ENCODE assay signal across 8 mouse cellular contexts in genomic region chr17:69439571-69440480, GRCm38 (mm10). TPM values are rescaled to one million over a fixed set of nuclear protein-coding genes. Genes with fewer than 3 reads are reported as not detected.
DNase-seq lines count a peak whose midpoint lies in the region; ATAC-seq and TF ChIP-seq lines count a peak whose summit lies in the region.

No protein-coding gene starts in this region.

- peak overlapping the region; percentile 63 to 71 for H3K4me3 ChIP-seq in ES-E14 (ENCODE audit: insufficient read depth in 1 of 2, low read depth in 1 of 2, low read length in 2 of 2, poor library complexity in 1 of 2, severe bottlenecking in 1 of 2)
- H3K4me3 ChIP-seq in midbrain, postnatal 0 days (ENCODE audit: low read depth, low read length), result peak overlapping the region; percentile 63

- ATAC-seq in midbrain, postnatal 0 days (ENCODE audit: low FRiP score), result peak; percentile 31

- H3K36me3 ChIP-seq in ES-E14 (ENCODE audit: control insufficient read depth, insufficient read depth, low read length, poor library complexity, severe bottlenecking), result no peaks in the 10 kb centered on the region
- H3K36me3 ChIP-seq in midbrain, postnatal 0 days (ENCODE audit: insufficient read depth, low read length), result no peaks in the 10 kb centered on the region

- in situ Hi-C loops in ES-E14 (cut with MboI; ENCODE audit: low sequenced_read_pairs in 2 of 2, unreplicated experiment in 2 of 2), result no loop called here

- no peaks in the 10 kb centered on the region for H3K9me3 ChIP-seq in ES-E14 (ENCODE audit: control insufficient read depth, insufficient read depth, low read depth, low read length)
- H3K9me3 ChIP-seq in midbrain, postnatal 0 days (ENCODE audit: low read length), result no peaks in the 10 kb centered on the region

- H3K27me3 ChIP-seq in midbrain, postnatal 0 days (ENCODE audit: insufficient read depth, low read length), result peaks cover 34% of the 10 kb centered on the region

- H3K27ac ChIP-seq in ES-E14 (ENCODE audit: insufficient read depth, low read depth, low read length, poor library complexity, severe bottlenecking), result no peak overlapping the region
- no peak overlapping the region for H3K27ac ChIP-seq in midbrain, postnatal 0 days (ENCODE audit: low read depth, low read length)

- no peak for TF ChIP-seq CTCF in midbrain, postnatal 0 days (IDR thresholded peaks at IDR 0.05)

- 1% methylated on average over 42 of the region's 52 CpGs for WGBS in midbrain, postnatal 0 days

- 0 out of 4 replicates have a peak, but pooled peaks cover 0 to 1% of the 10 kb centered on the region in 2 experiments for H3K4me1 ChIP-seq in ES-E14 (ENCODE audit: control insufficient read depth in 2 of 2, insufficient read depth in 2 of 2, low read length in 2 of 2, poor library complexity in 1 of 2)
- H3K4me1 ChIP-seq in midbrain, postnatal 0 days (ENCODE audit: insufficient read depth, low read length), result 0 out of 2 replicates have a peak, but pooled peaks cover 5% of the 10 kb centered on the region

- peak; percentile 14 for DNase-seq in gastrocnemius, postnatal 10 days
- DNase-seq in gastrocnemius, adult 18-20 months (ENCODE audit: low spot score), result no peak
- no peak for DNase-seq in ES-E14 (ENCODE audit: low read depth, low spot score)
- peak; percentile 29 for DNase-seq in embryo, embryonic 10.5 days (ENCODE audit: low spot score)
- DNase-seq in heart, postnatal 4 days, result peak; percentile 19
- DNase-seq in left cerebral cortex, adult 8-10 months (ENCODE audit: low spot score in 2 of 2), result peak; percentile 11 to 24
- peak; percentile 23 for DNase-seq in midbrain, postnatal 0 days (ENCODE audit: low spot score)
- DNase-seq in natural killer cell, adult 2 months (ENCODE audit: low spot score in 2 of 2), result no peak

- H3K9ac ChIP-seq in ES-E14 (ENCODE audit: insufficient read depth, low read depth, low read length, poor library complexity, severe bottlenecking), result no peak overlapping the region
- H3K9ac ChIP-seq in midbrain, postnatal 0 days (replicated peaks; ENCODE audit: low read length, poor library complexity, severe bottlenecking), result peak overlapping the region; percentile 46; the same call in 1 of the 2 replicates

- peak overlapping the region; percentile 99 for H3K4me2 ChIP-seq in midbrain, postnatal 0 days (ENCODE audit: low read depth, low read length, poor library complexity, severe bottlenecking)

TF ChIP-seq in ES-E14, 5 proteins besides CTCF, POLR2A, EP300 and RAD21:
- TF ChIP-seq CHD2 (IDR thresholded peaks at IDR 0.05; ENCODE audit: low read depth, low read length), result no peak
- no peak for TF ChIP-seq ZNF384 (IDR thresholded peaks at IDR 0.05; ENCODE audit: low read depth, low read length)
- TF ChIP-seq ZC3H11A (IDR thresholded peaks at IDR 0.05; ENCODE audit: borderline replicate concordance, low read depth, low read length), result no peak
- TF ChIP-seq HCFC1 (IDR thresholded peaks at IDR 0.05; ENCODE audit: borderline replicate concordance, insufficient read depth, low read length), result no peak
- no peak for TF ChIP-seq MAFK (IDR thresholded peaks at IDR 0.05; ENCODE audit: insufficient read depth, low read depth, low read length)
TF ChIP-seq in ES-E14: peak in this region for 0.

RNA-seq across cellular contexts. Expression of gene Akain1, which starts 0.7 kb away (rescaled TPM):
- total RNA-seq in gastrocnemius, postnatal 10 days (2021), result not detected
- total RNA-seq in gastrocnemius, adult 18-20 months (2021), result not detected
- not detected in 2 replicates for total RNA-seq in ES-E14 (2012; rRNA removed)
- under 1 TPM in 1 of 2 experiments, not detected in 1; 0.19 TPM for total RNA-seq in heart, postnatal 4 days (2021)
- total RNA-seq in left cerebral cortex, adult 8-10 months (2022), result 1 to 10 TPM; 5.4 to 8.5 (median 6.4) TPM
- 0.28 and 0.55 TPM in 2 replicates for total RNA-seq in midbrain, postnatal 0 days (2014; rRNA removed)
- polyA plus RNA-seq in midbrain, postnatal 0 days (2015; fragmentation: Nextera tagmentation; extraction: Ambion mirVana), result 0.53 TPM in 2 replicates

RNA-seq across cellular contexts. Expression of gene Zbtb14, which starts 57.0 kb away (rescaled TPM):
- total RNA-seq in gastrocnemius, postnatal 10 days (2021), result 10 to 100 TPM in 1 of 2 experiments, 1 to 10 TPM in 1; 8.9 to 10.2 TPM
- 1 to 10 TPM; 7.3 to 7.4 TPM for total RNA-seq in gastrocnemius, adult 18-20 months (2021)
- 5.4 and 7.1 TPM in 2 replicates for total RNA-seq in ES-E14 (2012; rRNA removed)
- 10 to 100 TPM; 12.1 to 13.3 TPM for total RNA-seq in heart, postnatal 4 days (2021)
- total RNA-seq in left cerebral cortex, adult 8-10 months (2022), result 10 to 100 TPM; 23.9 to 26.8 (median 25.3) TPM
- total RNA-seq in midbrain, postnatal 0 days (2014; rRNA removed), result 23.7 and 30.9 TPM in 2 replicates
- 21.4 and 22.1 TPM in 2 replicates for polyA plus RNA-seq in midbrain, postnatal 0 days (2015; fragmentation: Nextera tagmentation; extraction: Ambion mirVana)

Comparison
In these comparisons a context has a peak if more than half of its experiments do, and no peak if none do; other contexts are left out.
1. DNase-seq: peak in gastrocnemius, postnatal 10 days (single experiment), embryo, embryonic 10.5 days (single experiment), heart, postnatal 4 days (single experiment), left cerebral cortex, adult 8-10 months (2 of 2) and midbrain, postnatal 0 days (single experiment); none in gastrocnemius, adult 18-20 months (single experiment), ES-E14 (single experiment) and natural killer cell, adult 2 months (0 of 2).